Mouse (Mus musculus) cerebellum, adult 11-12 months (tissue): ENCODE results near the gene Snn.
A peak's percentile ranks its signal among the peaks of the same experiment; 100 is the strongest.

ENCODE experiments used
- DNase-seq: peaks from one replicate; pipeline ENCODE4 v3.0.0; 2022

Snn gene

GRCm38 (mm10) chr16:11086856-11087588, 26.3 kb downstream of the Snn start:
- DNase-seq = peak; percentile 37

GRCm38 (mm10) chr16:11090836-11091570, 30.3 kb downstream of the Snn start:
- no peak for DNase-seq

- no peak for DNase-seq
Measured at GRCm38 (mm10) chr16:11092061-11092460, 31.3 kb downstream of the Snn start.

- DNase-seq = no peak
Measured at GRCm38 (mm10) chr16:11092523-11092922, 31.8 kb downstream of the Snn start.

GRCm38 (mm10) chr16:11093717-11094386, 33.1 kb downstream of the Snn start:
- DNase-seq = no peak

- no peak for DNase-seq
Measured at GRCm38 (mm10) chr16:11097301-11097700, 36.6 kb downstream of the Snn start.

GRCm38 (mm10) chr16:11104905-11105304, 44.2 kb downstream of the Snn start:
- no peak for DNase-seq

GRCm38 (mm10) chr16:11109198-11109740, 48.5 kb downstream of the Snn start:
- DNase-seq = no peak

- DNase-seq = no peak
Measured at GRCm38 (mm10) chr16:11122625-11123024, 61.9 kb downstream of the Snn start.

- DNase-seq = no peak
Measured at GRCm38 (mm10) chr16:11124110-11124509, 63.4 kb downstream of the Snn start.
